ENCODE assay signal across 8 mouse cellular contexts in the genomic region with DNA sequence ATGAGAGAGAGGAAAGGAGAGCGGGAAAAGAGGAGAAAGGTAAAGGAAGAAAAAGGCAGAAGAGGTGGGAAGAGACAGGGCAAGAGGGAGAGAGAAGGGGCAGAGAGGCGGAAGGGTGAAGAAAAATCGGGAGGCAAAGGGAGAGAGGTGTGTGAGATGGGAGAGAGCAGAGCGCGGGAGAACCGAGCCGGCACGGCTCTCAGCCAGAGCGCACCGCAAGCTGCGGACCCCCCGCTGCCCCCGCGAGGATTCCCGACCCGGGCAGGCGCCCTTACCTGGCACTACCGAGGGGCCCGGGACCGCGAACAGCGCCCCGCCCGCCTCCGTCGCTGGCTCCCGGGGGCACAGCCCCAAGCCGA. TPM values are rescaled to one million over a fixed set of nuclear protein-coding genes. Genes with fewer than 3 reads are reported as not detected.
DNase-seq lines count a peak whose midpoint lies in the region; ATAC-seq and TF ChIP-seq lines count a peak whose summit lies in the region.

Gm17606 (plus strand) TSS at position 7 of the 359 bp plus-strand sequence.

- 1% methylated on average over 28 of the region's 28 CpGs for WGBS in cerebellum, adult 2 months
- 2% methylated on average over 27 of the region's 28 CpGs for WGBS in spleen, adult 2 months
- WGBS in limb, embryonic 15.5 days = under 1% methylated on average over 28 of the region's 28 CpGs
- WGBS in stomach, embryonic 16.5 days = 3% methylated on average over 26 of the region's 28 CpGs

- no peak within 1 kb of the TSS for H3K27ac ChIP-seq in cerebellum, adult 2 months (ENCODE audit: insufficient read depth, low read length)
- H3K27ac ChIP-seq in spleen, adult 2 months (ENCODE audit: insufficient read depth, low read length) = no peak within 1 kb of the TSS; the same call in 1 of the 2 replicates
- H3K27ac ChIP-seq in limb, embryonic 15.5 days = peak within 1 kb of the TSS; percentile 82
- peak within 1 kb of the TSS; percentile 75 for H3K27ac ChIP-seq in stomach, embryonic 16.5 days (ENCODE audit: low read length)

- no peak for DNase-seq in cerebellum, adult 2 months
- DNase-seq in cerebellum, postnatal 36 days = no peak
- no peak for DNase-seq in spleen, adult 2 months (ENCODE audit: low read depth in 1 of 2, low spot score in 2 of 2)
- no peak for DNase-seq in spleen, postnatal 36 days (ENCODE audit: low spot score in 2 of 2)
- DNase-seq in ovary, postnatal 36 days (ENCODE audit: low spot score) = no peak
- no peak for DNase-seq in testis, postnatal 10 days (ENCODE audit: low spot score)

- no peak for TF ChIP-seq POLR2A in cerebellum, adult 2 months (IDR thresholded peaks at IDR 0.05; ENCODE audit: borderline replicate concordance, insufficient read depth, low read length)
- TF ChIP-seq POLR2A in spleen, adult 2 months (IDR thresholded peaks at IDR 0.05; ENCODE audit: low read depth, low read length) = no peak

- peak within 1 kb of the TSS; percentile 78 for H3K4me3 ChIP-seq in cerebellum, adult 2 months (replicated peaks; ENCODE audit: insufficient read depth, low read depth, low read length)
- peak within 1 kb of the TSS; percentile 76 for H3K4me3 ChIP-seq in spleen, adult 2 months (ENCODE audit: extremely low read depth, insufficient read depth, insufficient read length)
- H3K4me3 ChIP-seq in limb, embryonic 15.5 days = peak within 1 kb of the TSS; percentile 68
- H3K4me3 ChIP-seq in stomach, embryonic 16.5 days (replicated peaks; ENCODE audit: low read length) = peak within 1 kb of the TSS; percentile 74

- peak within 1 kb of the TSS; percentile 84 for H3K9ac ChIP-seq in limb, embryonic 15.5 days
- H3K9ac ChIP-seq in stomach, embryonic 16.5 days (ENCODE audit: low read length) = peak within 1 kb of the TSS; percentile 88

- H3K4me2 ChIP-seq in limb, embryonic 15.5 days = peak within 1 kb of the TSS; percentile 97
- H3K4me2 ChIP-seq in stomach, embryonic 16.5 days (ENCODE audit: low read depth, low read length) = peak within 1 kb of the TSS; percentile 96

- no peaks in the 10 kb centered on the region for H3K4me1 ChIP-seq in cerebellum, adult 2 months (ENCODE audit: control insufficient read depth, insufficient read depth, low read length)
- peaks cover 7% of the 10 kb centered on the region for H3K4me1 ChIP-seq in spleen, adult 2 months (ENCODE audit: control insufficient read depth, insufficient read depth, insufficient read length)
- H3K4me1 ChIP-seq in limb, embryonic 15.5 days = peaks cover 17% of the 10 kb centered on the region
- peaks cover 3% of the 10 kb centered on the region; the same call in 1 of the 2 replicates for H3K4me1 ChIP-seq in stomach, embryonic 16.5 days (ENCODE audit: control insufficient read depth, insufficient read depth, low read length)

- no peak for TF ChIP-seq CTCF in cerebellum, adult 2 months (IDR thresholded peaks at IDR 0.05; ENCODE audit: borderline replicate concordance, insufficient read depth, low read depth, low read length)
- TF ChIP-seq CTCF in spleen, adult 2 months (IDR thresholded peaks at IDR 0.05; ENCODE audit: extremely low read depth, insufficient read depth, insufficient read length, insufficient replicate concordance) = no peak

- H3K36me3 ChIP-seq in spleen, adult 2 months (ENCODE audit: control insufficient read depth, insufficient read depth, low read length) = peaks cover 35% of the 10 kb centered on the region
- peaks cover 68% of the 10 kb centered on the region for H3K36me3 ChIP-seq in limb, embryonic 15.5 days
- H3K36me3 ChIP-seq in stomach, embryonic 16.5 days (ENCODE audit: control insufficient read depth, insufficient read depth, low read length) = peaks cover 21% of the 10 kb centered on the region

- no peaks in the 10 kb centered on the region for H3K9me3 ChIP-seq in limb, embryonic 15.5 days
- H3K9me3 ChIP-seq in stomach, embryonic 16.5 days (replicated peaks; ENCODE audit: control insufficient read depth, low read length) = no peaks in the 10 kb centered on the region

- peak; percentile 7; the same call in 1 of the 2 replicates for ATAC-seq in limb, embryonic 15.5 days (ENCODE audit: insufficient number of reproducible peaks, low FRiP score, low TSS enrichment, low read depth)
- ATAC-seq in stomach, embryonic 16.5 days (ENCODE audit: insufficient read depth, low FRiP score) = peak; percentile 22; the same call in 1 of the 2 replicates

- no peaks in the 10 kb centered on the region for H3K27me3 ChIP-seq in cerebellum, adult 2 months (ENCODE audit: control insufficient read depth, insufficient read depth, low read length)
- H3K27me3 ChIP-seq in spleen, adult 2 months (ENCODE audit: control insufficient read depth, insufficient read depth, low read length) = no peaks in the 10 kb centered on the region
- no peaks in the 10 kb centered on the region for H3K27me3 ChIP-seq in limb, embryonic 15.5 days
- no peaks in the 10 kb centered on the region for H3K27me3 ChIP-seq in stomach, embryonic 16.5 days (ENCODE audit: control insufficient read depth, insufficient read depth, low read length)

RNA-seq across cellular contexts. Expression of gene Gm17606, which starts in this region (rescaled TPM):
- not detected in 2 replicates for polyA plus RNA-seq in cerebellum, adult 2 months (2012; rRNA removed)
- polyA plus RNA-seq in spleen, adult 2 months (2012; rRNA removed) = not detected in 2 replicates
- 0.99 TPM in 1 of 2 replicates, not detected in the other for polyA plus RNA-seq in limb, embryonic 15.5 days (2015; fragmentation: Nextera tagmentation; extraction: Ambion mirVana)
- not detected in 2 replicates for polyA plus RNA-seq in stomach, embryonic 16.5 days (2015; fragmentation: Nextera tagmentation; extraction: Ambion mirVana)

Comparison
In these comparisons a context has a peak if more than half of its experiments do, and no peak if none do; other contexts are left out.
1. Peak in ATAC-seq, H3K4me3 ChIP-seq, H3K27ac ChIP-seq, H3K9ac ChIP-seq and H3K4me2 ChIP-seq in limb, embryonic 15.5 days; RNA of the gene not detected or under 1 TPM.
2. Peak in ATAC-seq, H3K4me3 ChIP-seq, H3K27ac ChIP-seq, H3K9ac ChIP-seq and H3K4me2 ChIP-seq in stomach, embryonic 16.5 days; RNA of the gene not detected or under 1 TPM.